22 mouse cellular contexts compared by ENCODE assay signal in genomic region chr5:17141555-17141954, GRCm38 (mm10).
A peak's percentile ranks its signal among the peaks of the same experiment; 100 is the strongest.
DNase-seq lines count a peak whose midpoint lies in the region; ATAC-seq and TF ChIP-seq lines count a peak whose summit lies in the region.
"Had no signal": no experiment of that assay in that cellular context is flagged by ENCODE, and none has a peak within 500 bp of the region (broad histone marks: within the 10 kb centered on the region; RNA-seq: fewer than 3 reads in every experiment).

No protein-coding gene starts in this region.

- no peak overlapping the region for H3K9ac ChIP-seq in liver, postnatal 0 days (replicated peaks)
- no peak overlapping the region for H3K9ac ChIP-seq in midbrain, embryonic 13.5 days (replicated peaks)
- H3K9ac ChIP-seq: heart, embryonic 12.5 days; limb, embryonic 13.5 days had no signal

- no peaks in the 10 kb centered on the region for H3K4me1 ChIP-seq in liver, postnatal 0 days (ENCODE audit: insufficient read depth)
- no peaks in the 10 kb centered on the region for H3K4me1 ChIP-seq in midbrain, embryonic 13.5 days (replicated peaks)
- H3K4me1 ChIP-seq: embryonic facial prominence, embryonic 10.5 days; heart, embryonic 12.5 days; limb, embryonic 13.5 days had no signal

- H3K36me3 ChIP-seq in liver, postnatal 0 days (replicated peaks; ENCODE audit: insufficient read depth, low read length): no peaks in the 10 kb centered on the region
- no peaks in the 10 kb centered on the region for H3K36me3 ChIP-seq in midbrain, embryonic 13.5 days
- H3K36me3 ChIP-seq: embryonic facial prominence, embryonic 10.5 days; heart, embryonic 12.5 days; limb, embryonic 13.5 days had no signal

- ATAC-seq in liver, postnatal 0 days: peak; percentile 97
- no peak for ATAC-seq in midbrain, embryonic 13.5 days
- ATAC-seq: forebrain, embryonic 16.5 days had no signal

- H3K27ac ChIP-seq in liver, postnatal 0 days (ENCODE audit: low read depth): no peak overlapping the region
- no peak overlapping the region for H3K27ac ChIP-seq in midbrain, embryonic 13.5 days
- H3K27ac ChIP-seq: embryonic facial prominence, embryonic 10.5 days; limb, embryonic 13.5 days had no signal

- no peak for TF ChIP-seq CTCF in liver, postnatal 0 days (IDR thresholded peaks at IDR 0.05; ENCODE audit: low read depth)

- no peak overlapping the region for H3K4me3 ChIP-seq in liver, postnatal 0 days (ENCODE audit: low read depth, low read length)
- no peak overlapping the region for H3K4me3 ChIP-seq in midbrain, embryonic 13.5 days (replicated peaks)
- H3K4me3 ChIP-seq: embryonic facial prominence, embryonic 10.5 days; heart, embryonic 12.5 days; limb, embryonic 13.5 days had no signal

- H3K4me2 ChIP-seq in liver, postnatal 0 days (ENCODE audit: low read depth, low read length): no peak overlapping the region
- H3K4me2 ChIP-seq in midbrain, embryonic 13.5 days (replicated peaks): no peak overlapping the region
- H3K4me2 ChIP-seq: heart, embryonic 12.5 days; limb, embryonic 13.5 days; midbrain, embryonic 11.5 days had no signal

- H3K9me3 ChIP-seq in liver, postnatal 0 days (ENCODE audit: low read length): no peaks in the 10 kb centered on the region
- no peaks in the 10 kb centered on the region for H3K9me3 ChIP-seq in midbrain, embryonic 13.5 days
- H3K9me3 ChIP-seq: embryonic facial prominence, embryonic 10.5 days; heart, embryonic 12.5 days; limb, embryonic 13.5 days had no signal

- no peak for TF ChIP-seq EP300 in liver, postnatal 0 days (IDR thresholded peaks at IDR 0.05; ENCODE audit: low read depth)

- no peak for DNase-seq in liver, postnatal 0 days
- DNase-seq in liver: no peak
- peak; percentile 87 for DNase-seq in kidney, adult 9 months
- peak; percentile 54 for DNase-seq in kidney, postnatal 14 days
- DNase-seq in spleen, postnatal 14 days (ENCODE audit: low spot score in 2 of 2): no peak
- no peak for DNase-seq in thymus, postnatal 14 days
- no peak for DNase-seq in layer of hippocampus, postnatal 25 days (ENCODE audit: extremely low spot score in 1 of 2, low spot score in 1 of 2)
- DNase-seq: adrenal gland, adult 2 months; cerebellum, adult 11 months; cerebellum, postnatal 10 days; gastrocnemius, postnatal 25 days; heart, adult 18-20 months; heart, postnatal 10 days; layer of hippocampus, postnatal 36 days; lung, adult 18-20 months; lung, postnatal 14 days had no signal

- 0 out of 2 replicates have a peak, but pooled peaks cover 3% of the 10 kb centered on the region for H3K27me3 ChIP-seq in liver, postnatal 0 days (ENCODE audit: insufficient read depth, low read length)
- no peaks in the 10 kb centered on the region for H3K27me3 ChIP-seq in midbrain, embryonic 13.5 days
- H3K27me3 ChIP-seq: heart, embryonic 12.5 days; limb, embryonic 13.5 days had no signal

Comparison
In these comparisons a context has a peak if more than half of its experiments do, and no peak if none do; other contexts are left out.
1. DNase-seq: peak in kidney, adult 9 months (single experiment) and kidney, postnatal 14 days (single experiment); none in liver, postnatal 0 days (single experiment), liver (single experiment), spleen, postnatal 14 days (0 of 2), thymus, postnatal 14 days (single experiment) and layer of hippocampus, postnatal 25 days (0 of 2).